Mouse (Mus musculus): ENCODE measurements at regions not wholly inside any gene's neighbourhood (a gene's known extent, or its start where the extent isn't known, plus 50 kb on each side); places are given as distances from the start of the nearest gene placed in this dataset.

DNA sequence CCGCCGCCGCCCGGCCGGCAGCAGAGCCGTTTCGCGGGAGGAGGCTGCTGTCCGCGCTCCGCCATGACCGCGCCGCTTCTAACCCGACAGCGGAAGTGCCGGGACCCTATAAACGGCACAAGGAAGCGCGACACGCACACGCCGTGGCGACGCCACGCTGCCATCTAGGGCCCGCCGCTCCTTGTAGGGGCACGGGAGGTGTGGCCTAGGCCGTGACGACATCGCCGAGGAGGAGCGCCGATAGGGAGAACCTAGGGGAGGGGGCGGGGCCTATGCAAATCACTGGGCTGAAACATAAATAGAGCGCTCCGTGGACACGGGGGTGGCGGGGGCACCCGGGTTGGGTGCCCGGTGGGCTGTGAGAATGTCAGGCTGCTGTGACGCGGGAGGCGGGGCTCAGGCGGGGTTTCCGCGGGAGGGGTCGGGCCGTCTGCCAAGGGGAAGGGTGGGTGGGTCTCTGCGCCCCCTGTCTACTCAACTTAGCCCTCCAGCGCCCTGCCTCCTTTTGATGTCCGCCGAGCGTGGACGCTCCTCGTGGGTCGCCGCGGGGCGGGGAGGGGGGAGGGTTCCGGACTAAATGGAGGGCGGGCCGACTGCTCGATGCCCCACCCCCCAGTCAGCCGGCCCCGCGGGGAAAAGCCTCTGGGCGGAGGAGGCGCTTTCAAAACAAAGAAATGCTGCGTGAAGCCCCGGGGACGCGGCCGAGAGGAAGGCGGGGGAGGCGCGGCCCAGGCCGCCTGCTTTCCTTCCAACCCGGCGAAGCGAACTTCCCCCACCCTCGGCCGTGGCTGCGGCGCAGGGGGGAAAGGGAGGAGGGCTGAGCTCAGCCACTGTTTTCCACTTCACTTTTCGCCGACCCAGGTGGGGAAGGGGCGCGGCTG lies 154.0 kb upstream of the Smim15 start:
- H3K27ac ChIP-seq (ENCODE audit: low read length): peak overlapping the region; percentile 99
- no peaks in the 10 kb centered on the region for H3K9me3 ChIP-seq (ENCODE audit: control insufficient read depth, low read depth, low read length)
- peak overlapping the region; percentile 90 for H3K9ac ChIP-seq (replicated peaks; ENCODE audit: low read depth, low read length)
- H3K36me3 ChIP-seq (ENCODE audit: control insufficient read depth, insufficient read depth, low read length): no peaks in the 10 kb centered on the region
- peak overlapping the region; percentile 92 for H3K4me3 ChIP-seq (ENCODE audit: low read depth, low read length)
- ATAC-seq (ENCODE audit: insufficient number of reproducible peaks, insufficient read depth, low FRiP score, low read depth): peak; percentile 94
- H3K4me1 ChIP-seq (ENCODE audit: control insufficient read depth, insufficient read depth, low read length): peaks cover 18% of the 10 kb centered on the region
- H3K4me2 ChIP-seq (replicated peaks; ENCODE audit: low read depth, low read length): peak overlapping the region; percentile 82
- H3K27me3 ChIP-seq (ENCODE audit: control insufficient read depth, insufficient read depth, low read length): no peaks in the 10 kb centered on the region
- WGBS: under 1% methylated on average over 87 of the region's 90 CpGs

DNA sequence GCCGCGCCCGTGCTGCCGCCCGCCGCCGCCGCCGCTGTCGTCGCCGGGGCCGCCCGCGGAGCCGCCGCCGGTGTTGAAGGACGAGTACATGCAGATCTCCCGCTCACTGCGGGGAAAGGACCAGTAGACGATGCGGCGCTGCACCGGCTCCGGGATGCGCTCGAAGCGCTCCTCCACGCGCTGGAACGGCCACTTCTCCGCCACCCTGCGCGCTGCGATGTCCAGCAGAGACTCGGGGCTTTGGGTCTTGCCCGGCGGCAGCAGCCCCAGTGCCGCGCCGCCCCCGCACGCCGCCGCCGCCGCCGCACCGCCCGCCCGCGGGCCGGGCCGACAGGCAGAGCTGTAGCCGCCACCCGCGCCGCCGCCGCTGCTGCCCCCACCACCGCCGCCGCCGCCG lies 154.7 kb upstream of the Smim15 start:
- peak overlapping the region; percentile 85; the same call in 1 of the 2 replicates for H3K27ac ChIP-seq (ENCODE audit: low read length)
- H3K4me1 ChIP-seq (ENCODE audit: control insufficient read depth, insufficient read depth, low read length): peaks cover 21% of the 10 kb centered on the region
- no peaks in the 10 kb centered on the region for H3K36me3 ChIP-seq (ENCODE audit: control insufficient read depth, insufficient read depth, low read length)
- H3K9me3 ChIP-seq (ENCODE audit: control insufficient read depth, low read depth, low read length): no peaks in the 10 kb centered on the region
- peak overlapping the region; percentile 90 for H3K9ac ChIP-seq (replicated peaks; ENCODE audit: low read depth, low read length)
- WGBS: under 1% methylated on average over 46 of the region's 66 CpGs
- no peaks in the 10 kb centered on the region for H3K27me3 ChIP-seq (ENCODE audit: control insufficient read depth, insufficient read depth, low read length)
- H3K4me3 ChIP-seq (ENCODE audit: low read depth, low read length): peak overlapping the region; percentile 92
- no peak for ATAC-seq (ENCODE audit: insufficient number of reproducible peaks, insufficient read depth, low FRiP score, low read depth)
- peak overlapping the region; percentile 57 for H3K4me2 ChIP-seq (replicated peaks; ENCODE audit: low read depth, low read length)

DNA sequence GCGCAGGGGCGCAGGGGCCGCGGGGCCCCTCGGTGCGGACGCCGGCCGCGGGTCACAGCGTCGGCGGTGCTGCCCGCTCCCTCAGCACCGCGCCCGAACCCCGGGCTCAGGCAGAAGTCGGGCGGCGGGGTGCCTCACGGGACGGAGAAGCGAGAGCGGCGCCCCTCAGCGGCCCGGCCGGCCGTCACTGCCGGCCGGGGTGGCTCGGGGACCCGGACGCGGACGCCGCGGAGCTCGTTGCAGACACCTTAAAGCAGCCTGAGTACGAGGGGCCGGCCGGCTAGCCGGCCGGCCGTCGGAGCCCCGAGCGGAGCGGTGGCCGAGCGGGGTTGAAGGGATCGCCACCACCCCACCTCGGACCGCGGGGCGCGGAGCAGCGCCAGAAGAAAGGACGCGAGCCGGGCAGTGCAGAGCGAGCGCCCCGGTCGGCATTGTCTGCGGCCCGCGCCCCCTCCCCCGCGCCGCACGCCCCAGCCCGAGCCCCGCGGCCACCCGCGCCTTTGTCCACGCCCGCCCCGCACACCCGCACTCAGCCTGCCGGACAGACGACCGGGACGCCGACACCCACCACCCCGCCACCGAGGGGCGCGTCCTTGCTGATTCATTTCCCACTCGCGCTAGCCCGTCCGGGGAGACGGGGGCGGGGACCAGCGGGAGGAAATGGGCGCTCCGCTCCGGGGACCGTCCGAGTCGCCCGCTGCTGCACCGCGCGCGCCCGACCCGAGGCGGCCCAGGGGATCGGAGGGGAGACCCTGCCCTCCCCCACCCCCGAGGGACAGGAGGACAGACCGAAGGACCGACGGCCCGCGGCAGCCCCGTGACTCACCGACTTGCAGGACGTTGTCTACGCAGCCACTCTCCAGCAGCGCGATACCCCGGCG lies 155.4 kb upstream of the Smim15 start:
- ATAC-seq (ENCODE audit: insufficient number of reproducible peaks, insufficient read depth, low FRiP score, low read depth): no peak
- Histone ChIP-seq H3K9ac (replicated peaks; ENCODE audit: low read depth, low read length) (peak overlapping the region; percentile 90), H3K27me3 (ENCODE audit: control insufficient read depth, insufficient read depth, low read length) (no peaks in the 10 kb centered on the region), H3K36me3 (ENCODE audit: control insufficient read depth, insufficient read depth, low read length) (no peaks in the 10 kb centered on the region), H3K4me3 (ENCODE audit: low read depth, low read length) (peak overlapping the region; percentile 92), H3K4me2 (replicated peaks; ENCODE audit: low read depth, low read length) (peak overlapping the region; percentile 57), H3K27ac (ENCODE audit: low read length) (peak overlapping the region; percentile 71), H3K4me1 (ENCODE audit: control insufficient read depth, insufficient read depth, low read length) (peaks cover 21% of the 10 kb centered on the region), H3K9me3 (ENCODE audit: control insufficient read depth, low read depth, low read length) (no peaks in the 10 kb centered on the region)
- under 1% methylated on average over 102 of the region's 127 CpGs for WGBS

DNA sequence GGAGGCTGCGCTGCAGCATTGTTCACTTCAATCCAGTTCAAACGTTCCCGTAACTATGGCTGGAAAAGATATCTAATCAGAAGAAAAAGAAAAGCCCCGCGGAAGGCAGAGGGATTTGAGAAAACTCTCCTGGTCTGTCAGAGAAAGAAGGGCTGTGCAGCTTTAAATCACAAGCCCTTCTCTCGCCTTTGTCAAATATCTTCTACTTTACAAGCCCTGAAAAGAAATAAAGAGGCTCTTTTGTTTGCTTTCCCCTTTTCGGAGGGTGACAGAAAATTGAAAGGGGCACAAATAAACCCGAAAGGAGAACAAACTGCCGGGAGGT lies 156.1 kb upstream of the Smim15 start:
- Histone ChIP-seq H3K36me3 (ENCODE audit: control insufficient read depth, insufficient read depth, low read length) (no peaks in the 10 kb centered on the region), H3K4me2 (replicated peaks; ENCODE audit: low read depth, low read length) (peak overlapping the region; percentile 57), H3K9me3 (ENCODE audit: control insufficient read depth, low read depth, low read length) (no peaks in the 10 kb centered on the region), H3K27me3 (ENCODE audit: control insufficient read depth, insufficient read depth, low read length) (no peaks in the 10 kb centered on the region), H3K9ac (replicated peaks; ENCODE audit: low read depth, low read length) (peak overlapping the region; percentile 90), H3K27ac (ENCODE audit: low read length) (peak overlapping the region; percentile 71; the same call in 1 of the 2 replicates), H3K4me1 (ENCODE audit: control insufficient read depth, insufficient read depth, low read length) (peaks cover 21% of the 10 kb centered on the region), H3K4me3 (ENCODE audit: low read depth, low read length) (peak overlapping the region; percentile 92)
- ATAC-seq (ENCODE audit: insufficient number of reproducible peaks, insufficient read depth, low FRiP score, low read depth): no peak
- 1% methylated on average over 9 of the region's 9 CpGs for WGBS

DNA sequence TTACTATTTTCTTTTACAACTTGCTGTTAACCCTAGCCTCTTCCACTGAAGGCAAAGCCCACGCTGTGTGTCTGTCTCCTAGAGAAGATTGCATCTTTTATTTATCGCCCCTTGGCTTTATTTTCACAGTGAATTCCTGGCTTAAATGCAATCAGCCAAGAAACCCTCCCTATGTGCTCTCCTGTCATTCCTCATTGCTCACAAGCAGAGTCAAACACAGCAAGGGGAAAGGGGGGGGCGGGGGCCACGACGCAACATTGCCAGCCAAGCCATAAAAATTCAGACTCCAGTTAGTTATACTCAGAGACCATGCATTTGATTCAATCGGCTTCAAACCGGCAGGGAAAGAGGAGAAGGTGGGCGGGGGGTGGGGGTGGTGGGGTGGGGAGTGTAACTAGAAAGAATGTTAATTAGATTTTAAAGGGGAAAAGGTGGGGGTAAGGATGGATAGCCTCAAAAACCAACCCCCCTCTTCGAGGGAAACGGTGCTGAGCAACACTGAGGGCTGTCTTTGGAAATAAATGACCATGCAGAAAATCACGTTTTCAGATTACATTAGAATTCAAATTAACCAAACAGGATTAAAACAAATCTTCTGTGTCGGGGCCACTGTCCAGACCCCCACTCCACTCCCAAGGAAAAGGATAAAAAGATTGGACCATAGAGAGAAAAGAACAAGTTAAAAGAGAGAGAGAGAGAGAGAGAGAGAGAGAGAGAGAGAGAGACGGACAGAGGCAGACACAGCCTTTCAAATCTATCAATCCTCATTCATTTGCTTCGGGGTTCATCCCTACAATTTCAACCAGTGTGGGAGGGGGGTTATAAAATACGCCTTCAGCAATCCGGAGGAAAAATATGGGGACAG lies 156.6 kb upstream of the Smim15 start:
- no peaks in the 10 kb centered on the region for H3K27me3 ChIP-seq (ENCODE audit: control insufficient read depth, insufficient read depth, low read length)
- H3K4me1 ChIP-seq (ENCODE audit: control insufficient read depth, insufficient read depth, low read length): peaks cover 21% of the 10 kb centered on the region
- peak overlapping the region; percentile 90 for H3K9ac ChIP-seq (replicated peaks; ENCODE audit: low read depth, low read length)
- 4% methylated on average over 16 of the region's 16 CpGs for WGBS
- H3K27ac ChIP-seq (ENCODE audit: low read length): peak overlapping the region; percentile 71; the same call in 1 of the 2 replicates
- peak overlapping the region; percentile 57 for H3K4me2 ChIP-seq (replicated peaks; ENCODE audit: low read depth, low read length)
- H3K4me3 ChIP-seq (ENCODE audit: low read depth, low read length): peak overlapping the region; percentile 92
- no peaks in the 10 kb centered on the region for H3K36me3 ChIP-seq (ENCODE audit: control insufficient read depth, insufficient read depth, low read length)
- ATAC-seq (ENCODE audit: insufficient number of reproducible peaks, insufficient read depth, low FRiP score, low read depth): no peak
- no peaks in the 10 kb centered on the region for H3K9me3 ChIP-seq (ENCODE audit: control insufficient read depth, low read depth, low read length)

DNA sequence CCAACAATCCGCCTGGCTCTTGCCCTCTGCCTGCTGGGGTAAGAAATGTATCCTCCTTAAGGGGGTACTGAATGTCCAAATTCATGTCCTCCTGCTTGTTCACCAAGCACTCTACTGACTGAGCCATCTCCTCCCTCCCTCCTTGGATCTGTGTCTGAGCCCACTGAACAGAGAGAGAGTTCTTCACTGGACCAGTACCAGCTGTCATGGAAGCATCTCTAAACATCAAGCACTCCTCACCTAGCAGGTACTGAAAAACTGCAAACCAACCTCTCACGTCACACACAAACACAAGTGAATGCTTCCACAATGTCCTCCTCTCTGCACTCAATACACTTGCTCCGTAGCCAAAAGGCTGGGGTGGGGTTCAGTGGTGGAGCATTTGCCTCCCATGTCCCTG lies 159.4 kb upstream of the Smim15 start:
- Histone ChIP-seq H3K27ac (ENCODE audit: low read length) (no peak overlapping the region), H3K4me3 (ENCODE audit: low read depth, low read length) (no peak overlapping the region), H3K27me3 (ENCODE audit: control insufficient read depth, insufficient read depth, low read length) (no peaks in the 10 kb centered on the region), H3K9me3 (ENCODE audit: control insufficient read depth, low read depth, low read length) (no peaks in the 10 kb centered on the region; the same call in 1 of the 2 replicates), H3K4me1 (ENCODE audit: control insufficient read depth, insufficient read depth, low read length) (peaks cover 19% of the 10 kb centered on the region), H3K36me3 (ENCODE audit: control insufficient read depth, insufficient read depth, low read length) (no peaks in the 10 kb centered on the region), H3K4me2 (replicated peaks; ENCODE audit: low read depth, low read length) (no peak overlapping the region), H3K9ac (replicated peaks; ENCODE audit: low read depth, low read length) (no peak overlapping the region)
- 90% methylated on average over 3 of the region's 3 CpGs for WGBS
- ATAC-seq (ENCODE audit: insufficient number of reproducible peaks, insufficient read depth, low FRiP score, low read depth): no peak

DNA sequence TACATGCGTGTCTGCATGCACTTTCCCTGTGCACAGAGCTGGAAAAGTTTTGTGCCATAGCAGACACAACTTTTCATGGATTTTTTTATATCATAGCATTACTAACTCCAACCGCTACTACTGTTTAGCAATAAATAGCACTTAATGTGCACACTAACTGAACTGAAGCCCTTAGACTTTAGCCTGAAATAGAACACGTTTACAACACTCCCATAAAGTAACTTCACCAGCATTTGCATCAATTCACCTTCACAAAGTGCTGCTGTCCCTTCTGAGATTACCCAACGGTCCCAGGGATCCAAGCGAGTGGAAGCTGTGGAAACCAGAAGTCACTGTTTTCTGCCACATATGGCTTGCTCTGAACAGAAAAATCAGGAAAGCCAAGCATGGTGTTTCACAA lies 161.9 kb upstream of the Smim15 start:
- no peak for ATAC-seq (ENCODE audit: insufficient number of reproducible peaks, insufficient read depth, low FRiP score, low read depth)
- peaks cover 17% of the 10 kb centered on the region for H3K4me1 ChIP-seq (ENCODE audit: control insufficient read depth, insufficient read depth, low read length)
- no peak overlapping the region for H3K27ac ChIP-seq (ENCODE audit: low read length)
- H3K36me3 ChIP-seq (ENCODE audit: control insufficient read depth, insufficient read depth, low read length): no peaks in the 10 kb centered on the region
- 74% methylated on average over 5 of the region's 5 CpGs for WGBS
- no peak overlapping the region for H3K9ac ChIP-seq (replicated peaks; ENCODE audit: low read depth, low read length)
- H3K27me3 ChIP-seq (ENCODE audit: control insufficient read depth, insufficient read depth, low read length): no peaks in the 10 kb centered on the region
- no peak overlapping the region for H3K4me2 ChIP-seq (replicated peaks; ENCODE audit: low read depth, low read length)
- no peak overlapping the region for H3K4me3 ChIP-seq (ENCODE audit: low read depth, low read length)
- H3K9me3 ChIP-seq (ENCODE audit: control insufficient read depth, low read depth, low read length): no peaks in the 10 kb centered on the region; the same call in 1 of the 2 replicates

DNA sequence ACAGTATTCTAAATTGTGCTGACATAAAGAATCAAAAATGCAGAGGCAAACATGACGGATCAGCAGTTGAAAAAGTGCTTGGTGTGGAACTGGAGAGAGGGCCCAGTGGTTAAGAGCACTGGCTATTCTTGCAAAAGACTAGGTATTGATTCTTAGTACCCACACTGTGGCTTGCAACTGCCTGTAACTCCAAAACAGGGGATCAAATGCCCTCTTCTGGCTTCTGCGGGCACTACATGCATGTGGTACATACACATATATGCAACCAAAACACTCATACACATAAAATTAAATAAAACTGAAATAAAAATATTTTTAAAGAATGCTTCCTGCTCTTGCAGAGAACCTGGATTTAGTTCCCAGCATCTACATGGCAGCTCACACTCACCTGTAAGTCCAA lies 163.7 kb upstream of the Smim15 start:
- H3K27me3 ChIP-seq (ENCODE audit: control insufficient read depth, insufficient read depth, low read length): no peaks in the 10 kb centered on the region
- H3K4me2 ChIP-seq (replicated peaks; ENCODE audit: low read depth, low read length): no peak overlapping the region
- ATAC-seq (ENCODE audit: insufficient number of reproducible peaks, insufficient read depth, low FRiP score, low read depth): no peak
- no peak overlapping the region for H3K4me3 ChIP-seq (ENCODE audit: low read depth, low read length)
- no peaks in the 10 kb centered on the region for H3K36me3 ChIP-seq (ENCODE audit: control insufficient read depth, insufficient read depth, low read length)
- no peak overlapping the region for H3K27ac ChIP-seq (ENCODE audit: low read length)
- 97% methylated on average over 2 of the region's 2 CpGs for WGBS
- H3K4me1 ChIP-seq (ENCODE audit: control insufficient read depth, insufficient read depth, low read length): peaks cover 13% of the 10 kb centered on the region; the same call in 1 of the 2 replicates
- no peaks in the 10 kb centered on the region; the same call in 1 of the 2 replicates for H3K9me3 ChIP-seq (ENCODE audit: control insufficient read depth, low read depth, low read length)
- H3K9ac ChIP-seq (replicated peaks; ENCODE audit: low read depth, low read length): no peak overlapping the region

All from stomach, embryonic 14.5 days (tissue).